Mouse (Mus musculus): ENCODE results near the gene Zfp825.
A peak's percentile ranks its signal among the peaks of the same experiment; 100 is the strongest.
"Not testable (repeated sequence)": the region's sequence is repeated elsewhere in the genome, so short reads cannot be mapped to it uniquely, and the experiment has no call there.

Zfp825 gene

GRCm38 (mm10) chr13:74493911-74494679, at the start of gene Zfp825:
TSS of gene Zfp825 (minus strand) at chr13:74493992.
- DNase-seq: peak; percentile 82

GRCm38 (mm10) chr13:74535418-74535817, 41.6 kb upstream of the Zfp825 start:
- DNase-seq: not testable (repeated sequence)

GRCm38 (mm10) chr13:74534864-74535263, 41.1 kb upstream of the Zfp825 start:
- peak; percentile 78 for DNase-seq

DNA sequence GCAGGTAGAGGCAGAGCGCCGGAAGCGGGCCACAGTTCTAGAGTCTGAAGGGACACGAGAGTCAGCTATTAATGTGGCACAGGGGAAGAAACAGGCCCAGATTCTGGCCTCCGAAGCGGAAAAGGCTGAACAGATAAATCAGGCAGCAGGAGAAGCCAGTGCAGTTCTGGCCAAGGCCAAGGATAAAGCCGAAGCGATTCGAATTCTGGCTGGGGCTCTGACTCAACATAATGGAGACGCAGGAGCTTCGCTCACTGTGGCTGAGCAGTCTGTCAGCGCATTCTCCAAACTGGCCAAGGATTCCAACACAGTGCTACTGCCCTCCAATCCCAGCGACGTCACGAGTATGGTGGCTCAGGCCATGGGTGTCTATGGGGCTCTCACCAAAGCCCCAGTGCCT, 40.3 kb upstream of the Zfp825 start:
- DNase-seq: no peak

DNA sequence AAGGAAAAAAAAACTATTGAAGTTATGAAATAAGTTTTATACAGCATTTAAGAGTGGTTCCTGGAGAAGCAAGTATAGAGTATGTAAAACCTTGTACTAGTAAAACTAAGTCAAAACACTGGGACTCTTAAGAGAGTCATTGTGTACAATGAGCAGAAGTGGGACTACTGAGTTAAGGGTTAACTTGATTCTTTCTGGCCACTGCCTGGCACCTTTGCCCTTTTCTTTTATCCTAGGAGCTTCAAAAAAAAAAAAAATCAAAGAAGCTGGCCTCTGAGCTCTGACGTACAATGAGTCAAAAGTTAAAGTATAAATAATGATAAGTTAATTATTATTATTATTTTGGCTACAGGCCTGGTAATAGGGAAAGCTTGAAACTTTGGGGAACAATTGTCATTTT, 37.5 kb upstream of the Zfp825 start:
- DNase-seq: not testable (repeated sequence)

GRCm38 (mm10) chr13:74529372-74529715, 35.6 kb upstream of the Zfp825 start:
- DNase-seq: not testable (repeated sequence)

- DNase-seq: not testable (repeated sequence)
These were observed 35.0 kb upstream of the Zfp825 start for GRCm38 (mm10) chr13:74528519-74529371.

GRCm38 (mm10) chr13:74522481-74523237, 28.9 kb upstream of the Zfp825 start:
- peak; percentile 84 for DNase-seq

DNA sequence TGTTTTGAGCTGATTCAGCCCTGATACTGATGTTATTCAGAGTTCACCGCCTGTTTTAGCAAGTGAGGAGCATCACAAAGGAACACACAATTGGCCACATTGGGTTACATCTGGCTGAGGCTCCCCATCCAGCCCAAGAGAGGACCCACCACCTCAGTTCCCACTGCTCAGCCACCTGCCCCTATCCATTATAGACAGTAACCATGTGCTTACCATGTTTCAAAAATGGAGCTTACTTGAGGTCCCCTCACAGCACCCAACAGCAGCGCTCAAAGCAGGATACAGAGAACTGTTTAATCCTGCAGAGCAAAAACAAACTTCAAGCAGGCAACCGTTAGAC, 28.3 kb upstream of the Zfp825 start:
- DNase-seq: not testable (repeated sequence)

GRCm38 (mm10) chr13:74507981-74508380, 14.2 kb upstream of the Zfp825 start:
- not testable (repeated sequence) for DNase-seq

GRCm38 (mm10) chr13:74502851-74503250, 9.1 kb upstream of the Zfp825 start:
- DNase-seq: not testable (repeated sequence)

- DNase-seq: not testable (repeated sequence)
These were observed 5.9 kb upstream of the Zfp825 start for GRCm38 (mm10) chr13:74499696-74500095.

- DNase-seq: not testable (repeated sequence)
These were observed 9.5 kb downstream of the Zfp825 start for GRCm38 (mm10) chr13:74484326-74484725.

DNA sequence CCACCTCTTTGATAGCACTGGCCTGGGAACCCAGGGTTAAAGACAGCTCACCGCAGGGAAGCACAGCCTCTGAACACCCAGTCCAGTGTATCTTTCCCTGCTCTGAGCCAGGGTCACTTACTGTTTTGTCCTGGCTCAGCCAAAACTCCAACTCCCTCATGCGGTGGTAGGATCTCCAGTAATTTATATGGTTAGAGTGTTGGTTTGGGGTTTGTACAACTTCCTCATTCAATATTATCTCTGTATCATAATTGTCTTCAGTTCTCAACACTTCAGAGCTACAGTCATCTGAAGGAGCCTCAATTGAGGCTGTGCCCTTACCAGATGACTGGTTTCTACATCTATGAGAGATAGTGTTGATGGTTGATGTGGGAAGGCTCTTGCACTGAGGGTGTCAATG, 22.3 kb downstream of the Zfp825 start:
- not testable (repeated sequence) for DNase-seq

GRCm38 (mm10) chr13:74462699-74463385, 30.9 kb downstream of the Zfp825 start:
- DNase-seq: peak; percentile 87

DNA sequence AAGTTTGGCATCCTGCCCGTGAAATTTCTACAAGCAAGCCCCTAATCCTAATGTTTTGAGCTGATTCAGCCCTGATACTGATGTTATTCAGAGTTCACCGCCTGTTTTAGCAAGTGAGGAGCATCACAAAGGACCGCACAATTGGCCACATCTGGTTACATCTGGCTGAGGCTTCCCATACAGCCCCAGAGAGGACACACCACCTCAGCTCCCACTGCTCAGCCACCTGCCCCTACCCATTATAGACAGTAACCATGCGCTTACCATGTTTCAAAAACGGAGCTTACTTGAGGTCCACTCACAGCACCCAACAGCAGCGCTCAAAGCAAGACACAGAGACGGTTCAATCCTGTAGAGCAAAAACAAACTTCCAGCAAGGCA, 31.5 kb downstream of the Zfp825 start:
- peak; percentile 16 for DNase-seq

- no peak for DNase-seq
These were observed 53.9 kb downstream of the Zfp825 start for GRCm38 (mm10) chr13:74439895-74440294.

Data from kidney, postnatal 10 days (tissue).